ENCODE assay signal across 12 mouse cellular contexts in genomic region chr2:49415868-49416267, GRCm38 (mm10).
"Had no signal": no experiment of that assay in that cellular context is flagged by ENCODE, and none has a peak within 500 bp of the region (broad histone marks: within the 10 kb centered on the region; RNA-seq: fewer than 3 reads in every experiment).

No protein-coding gene starts in this region.

- ATAC-seq: liver, postnatal 0 days; midbrain, embryonic 13.5 days had no signal

- H3K4me1 ChIP-seq: limb, embryonic 12.5 days; liver, embryonic 13.5 days; midbrain, embryonic 13.5 days; neural tube, embryonic 15.5 days had no signal

- H3K36me3 ChIP-seq: limb, embryonic 12.5 days; liver, embryonic 13.5 days; midbrain, embryonic 13.5 days; neural tube, embryonic 15.5 days had no signal

- DNase-seq: kidney, adult 18-20 months; kidney, postnatal 10 days; kidney, postnatal 4 days; liver; liver, embryonic 13.5 days; liver, postnatal 0 days; thymus, adult 18-20 months; thymus, postnatal 14 days had no signal

- H3K27me3 ChIP-seq: limb, embryonic 12.5 days; liver, embryonic 13.5 days; midbrain, embryonic 13.5 days; neural tube, embryonic 15.5 days had no signal

- H3K4me3 ChIP-seq: layer of hippocampus, adult 2 months; limb, embryonic 12.5 days; liver, embryonic 13.5 days; midbrain, embryonic 13.5 days; neural tube, embryonic 15.5 days had no signal

- H3K9ac ChIP-seq: limb, embryonic 12.5 days; liver, embryonic 13.5 days; liver, postnatal 0 days; midbrain, embryonic 13.5 days; neural tube, embryonic 15.5 days had no signal

- H3K27ac ChIP-seq: layer of hippocampus, adult 2 months; limb, embryonic 12.5 days; liver, embryonic 13.5 days; midbrain, embryonic 13.5 days; neural tube, embryonic 15.5 days had no signal

- H3K4me2 ChIP-seq: limb, embryonic 12.5 days; liver, embryonic 13.5 days; midbrain, embryonic 13.5 days; neural tube, embryonic 15.5 days had no signal

- H3K9me3 ChIP-seq: limb, embryonic 12.5 days; liver, embryonic 13.5 days; midbrain, embryonic 13.5 days; neural tube, embryonic 15.5 days had no signal
